29 mouse cellular contexts compared by ENCODE assay signal in genomic region chr2:104854836-104855235, GRCm38 (mm10). TPM values are rescaled to one million over a fixed set of nuclear protein-coding genes. Genes with fewer than 3 reads are reported as not detected.
"Had no signal": no experiment of that assay in that cellular context is flagged by ENCODE, and none has a peak within 500 bp of the region (broad histone marks: within the 10 kb centered on the region; RNA-seq: fewer than 3 reads in every experiment).

No protein-coding gene starts in this region.

- H3K9me3 ChIP-seq: heart, embryonic 10.5 days; heart, embryonic 12.5 days; hindbrain, embryonic 10.5 days; hindbrain, embryonic 13.5 days; hindbrain, embryonic 15.5 days; kidney, embryonic 15.5 days; limb, embryonic 13.5 days; limb, embryonic 15.5 days had no signal

- H3K4me3 ChIP-seq: gastrocnemius, adult 2 months; heart, embryonic 10.5 days; heart, embryonic 12.5 days; hindbrain, embryonic 10.5 days; hindbrain, embryonic 13.5 days; hindbrain, embryonic 15.5 days; kidney, embryonic 15.5 days; limb, embryonic 13.5 days; limb, embryonic 15.5 days had no signal

- H3K9ac ChIP-seq: heart, embryonic 12.5 days; hindbrain, embryonic 13.5 days; hindbrain, embryonic 15.5 days; kidney, embryonic 15.5 days; limb, embryonic 13.5 days; limb, embryonic 15.5 days had no signal

- H3K4me2 ChIP-seq: heart, embryonic 12.5 days; hindbrain, embryonic 13.5 days; hindbrain, embryonic 15.5 days; kidney, embryonic 15.5 days; limb, embryonic 13.5 days; limb, embryonic 15.5 days had no signal

- ATAC-seq: hindbrain, postnatal 0 days; intestine, embryonic 16.5 days had no signal

- H3K27me3 ChIP-seq: limb, embryonic 15.5 days had no signal

- H3K4me1 ChIP-seq: heart, embryonic 12.5 days; hindbrain, embryonic 15.5 days; kidney, embryonic 15.5 days; limb, embryonic 13.5 days had no signal

- H3K27ac ChIP-seq: gastrocnemius, adult 2 months; heart, embryonic 10.5 days; hindbrain, embryonic 10.5 days; hindbrain, embryonic 13.5 days; hindbrain, embryonic 15.5 days; hindbrain, postnatal 0 days; kidney, embryonic 15.5 days; kidney, postnatal 0 days; limb, embryonic 13.5 days; limb, embryonic 15.5 days had no signal

- H3K36me3 ChIP-seq: heart, embryonic 10.5 days; heart, embryonic 12.5 days; hindbrain, embryonic 10.5 days; hindbrain, embryonic 13.5 days; hindbrain, embryonic 15.5 days; kidney, embryonic 15.5 days; limb, embryonic 13.5 days; limb, embryonic 15.5 days had no signal

- DNase-seq: gastrocnemius, adult 2 months; gastrocnemius, postnatal 14 days; gastrocnemius, postnatal 36 days; heart, adult 18-20 months; heart, postnatal 10 days; heart, postnatal 4 days; kidney, adult 11 months; kidney, adult 2 months; kidney, adult 9 months; kidney, postnatal 14 days; kidney, postnatal 36 days; layer of hippocampus, adult 9-11 months; layer of hippocampus, postnatal 36 days; left cerebral cortex, postnatal 4 days had no signal

RNA-seq across cellular contexts. Expression of gene Ccdc73, which starts 12.8 kb away (rescaled TPM):
- total RNA-seq: hindbrain, postnatal 0 days; layer of hippocampus, adult 18-20 months; left cerebral cortex, postnatal 25 days had no signal
- polyA plus RNA-seq: large intestine, adult 2 months; liver, adult 2 months had no signal
